Mouse (Mus musculus) ES-Bruce4 (cell line): ENCODE data around the gene Epha7.

Experiments
- CTCF ChIP-seq: IDR thresholded peaks from one replicate; pipeline ENCODE4 v1.8.1; 2011; ENCODE audit warnings: low read depth, low read length
- EP300 ChIP-seq: IDR thresholded peaks from 2 replicates; pipeline ENCODE4 v1.6.1; 2011; ENCODE audit warnings: low read depth, low read length; ENCODE audit not compliant: insufficient read depth
- POLR2A ChIP-seq: IDR thresholded peaks from one replicate; pipeline ENCODE4 v1.8.1; 2011; ENCODE audit warnings: low read length; ENCODE audit not compliant: insufficient read depth

DNA sequence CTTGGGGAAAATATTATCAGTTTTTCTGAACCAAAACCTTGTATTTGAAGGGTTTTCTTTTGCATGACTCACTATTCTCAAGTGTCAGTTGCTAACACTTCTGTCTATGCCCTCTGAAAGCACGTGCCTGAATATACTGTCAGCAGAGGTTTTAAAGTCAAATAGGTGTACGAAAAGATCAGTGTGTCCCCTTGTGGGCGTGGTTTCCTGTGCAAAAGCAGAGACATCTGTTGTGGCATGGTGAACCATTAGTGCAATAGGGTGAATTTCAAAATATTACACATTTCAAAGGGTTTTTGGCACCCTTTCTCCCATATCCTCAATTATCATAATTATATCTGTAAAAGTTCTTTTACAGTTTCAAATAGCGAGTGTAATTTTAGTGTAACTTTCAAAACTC, 120.5 kb downstream of the Epha7 start:
- TF ChIP-seq POLR2A (no peak), CTCF (no peak), EP300 (no peak)
